Mouse (Mus musculus) bone marrow, adult 2 months (tissue): ENCODE data around the gene Tssk4.

ENCODE experiments used
- CTCF ChIP-seq: fragments of 200-500 bp; IDR thresholded peaks from 2 replicates; pipeline ENCODE4 v1.5.1; 2011; ENCODE audit warnings: low read length, control low read depth; ENCODE audit not compliant: control insufficient read depth, insufficient read depth
- POLR2A ChIP-seq: fragments of 200-500 bp; IDR thresholded peaks from 2 replicates; pipeline ENCODE4 v1.6.1; 2011; ENCODE audit warnings: low read depth, mild to moderate bottlenecking, control low read depth, low read length, borderline replicate concordance; ENCODE audit not compliant: control insufficient read depth

GRCm38 (mm10) chr14:55603633-55604576 is 46.1 kb upstream of the Tssk4 start:
- TF ChIP-seq CTCF = peak; percentile 98
- peak; percentile 47 for TF ChIP-seq POLR2A
